Mouse (Mus musculus): Measurements from ENCODE around the gene Aven.

DNA sequence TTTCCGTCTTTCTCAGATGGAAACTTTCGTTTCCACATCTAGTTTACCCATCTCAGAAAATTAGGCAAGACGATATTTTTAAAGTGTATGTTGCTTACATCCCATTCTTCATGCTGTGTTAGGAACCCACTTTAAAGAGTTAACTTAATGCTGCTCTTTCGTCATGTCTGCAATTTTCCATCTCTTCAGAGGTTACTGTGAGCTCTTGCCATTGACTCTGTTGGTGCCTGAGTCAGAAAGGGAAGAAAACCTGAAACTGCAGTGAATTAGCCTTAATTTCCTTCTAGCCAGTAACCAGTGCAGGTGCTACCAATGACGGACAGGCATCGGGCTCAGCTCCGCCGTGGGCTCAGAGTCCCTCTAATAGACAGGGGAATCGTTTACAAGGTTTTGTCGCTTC lies 63.8 kb downstream of the Aven start:
- TF ChIP-seq CTCF (IDR thresholded peaks at IDR 0.05; ENCODE audit: low read depth), result no peak
- TF ChIP-seq EP300 (IDR thresholded peaks at IDR 0.05; ENCODE audit: low read depth), result no peak

All from liver, postnatal 0 days (tissue).